Mouse (Mus musculus) brain, embryonic 14.5 days (tissue): ENCODE measurements at regions not wholly inside any gene's neighbourhood (a gene's known extent, or its start where the extent isn't known, plus 50 kb on each side); places are given as distances from the start of the nearest gene placed in this dataset.

Experiments used
- CTCF ChIP-seq: fragments of 200-500 bp; IDR thresholded peaks from 2 replicates; pipeline ENCODE4 v1.5.1; 2012; ENCODE audit warnings: inconsistent platforms, mild to moderate bottlenecking, moderate library complexity, borderline replicate concordance; ENCODE audit not compliant: insufficient read depth, insufficient read length; ENCODE audit errors: extremely low read depth
- POLR2A ChIP-seq: fragments of 200-500 bp; IDR thresholded peaks from 2 replicates; pipeline ENCODE4 v1.6.1; 2012; ENCODE audit warnings: mild to moderate bottlenecking, inconsistent platforms, borderline replicate concordance; ENCODE audit not compliant: poor library complexity, insufficient read depth, insufficient read length, severe bottlenecking; ENCODE audit errors: extremely low read depth

DNA sequence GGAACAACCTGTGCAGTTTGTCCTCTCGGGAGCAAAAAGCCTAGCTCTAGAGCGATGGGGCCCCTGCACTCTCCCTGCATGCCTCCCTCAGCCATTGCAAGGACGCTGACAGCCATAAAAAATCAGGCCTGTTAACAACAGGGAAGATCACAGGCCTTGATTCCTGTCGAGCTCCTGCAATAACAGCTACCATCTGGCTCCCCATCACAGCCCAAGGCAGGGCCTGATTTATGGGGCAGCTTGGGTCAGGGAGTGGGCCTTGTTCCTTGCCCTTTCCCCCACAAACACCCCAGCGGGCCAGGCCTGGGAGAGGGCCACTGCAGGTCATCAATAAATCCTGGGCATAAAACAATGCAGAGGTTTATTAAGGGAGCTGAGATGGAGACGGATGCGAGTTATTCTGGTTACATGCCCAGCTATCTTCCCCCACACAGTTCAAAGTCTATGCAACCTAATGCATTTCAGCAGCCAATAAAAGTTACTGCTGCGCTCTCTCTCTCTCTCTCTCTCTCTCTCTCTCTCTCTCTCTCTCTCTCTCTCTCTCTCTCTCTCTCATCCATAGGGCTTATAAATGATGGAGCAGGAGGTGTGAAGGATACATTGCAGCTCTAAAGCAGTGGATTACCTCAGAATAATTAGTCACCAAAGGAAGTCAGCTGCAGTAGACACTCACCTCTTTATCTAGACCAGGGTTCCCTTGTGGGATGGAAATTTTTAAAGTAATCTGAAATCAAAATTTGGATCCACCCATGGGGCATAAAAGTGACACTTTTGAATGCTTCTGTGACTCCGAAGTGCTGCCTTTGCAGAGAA lies 136.9 kb downstream of the Hsd17b3 start:
- TF ChIP-seq POLR2A (no peak), CTCF (no peak)
